ENCODE assay signal across 8 mouse cellular contexts in the genomic region with DNA sequence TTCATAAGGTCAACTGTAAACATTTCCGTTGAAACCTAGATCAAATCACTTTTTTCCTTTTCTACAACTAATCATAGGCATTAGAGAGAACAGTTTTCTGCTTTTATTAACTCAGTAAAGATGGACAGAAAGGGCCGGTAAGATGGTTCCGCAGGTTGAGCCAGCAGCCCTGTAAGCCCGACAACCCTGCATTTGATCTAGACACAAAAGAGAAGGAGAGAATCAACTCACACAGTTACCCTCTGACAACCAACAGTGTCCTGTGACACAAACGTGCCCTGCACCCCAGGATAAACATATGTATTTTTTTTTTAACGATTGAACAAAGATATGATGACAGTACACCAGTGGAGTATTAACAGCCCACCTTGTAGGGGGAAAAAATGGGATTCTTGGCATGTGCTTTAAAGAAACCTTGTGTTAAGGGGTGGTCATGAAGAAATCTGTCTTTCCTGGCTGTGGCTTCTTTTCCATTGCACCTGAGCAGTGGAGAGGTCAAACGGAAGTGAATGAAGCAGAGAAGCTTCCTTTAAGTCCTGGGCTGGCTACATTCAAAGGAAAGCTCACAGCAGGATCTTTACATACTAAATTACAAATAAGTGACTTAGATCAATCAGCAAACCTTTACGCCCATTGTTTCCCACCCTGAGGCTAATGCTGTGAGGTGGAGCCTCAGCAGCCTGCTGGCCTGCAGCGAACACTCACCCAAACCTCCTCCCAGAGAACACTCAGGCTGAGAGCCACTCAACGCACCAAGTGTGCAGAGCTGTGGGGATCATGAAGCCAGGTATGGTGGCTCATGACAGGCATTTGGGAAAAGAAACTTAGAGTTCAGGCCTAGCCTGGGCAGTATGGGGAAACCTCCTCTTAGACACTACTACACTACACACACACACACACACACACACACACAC.
DNase-seq lines count a peak whose midpoint lies in the region; ATAC-seq and TF ChIP-seq lines count a peak whose summit lies in the region.

No protein-coding gene starts in this region.

- no peak for DNase-seq in kidney, adult 2 months
- DNase-seq in kidney, adult 11 months, result no peak
- DNase-seq in c-Kit-positive CD71-positive TER-119-negative erythroid progenitor cells, embryonic 14.5 days (ENCODE audit: low read depth), result peak; percentile 4
- DNase-seq in midbrain, embryonic 14.5 days, result no peak
- no peak for DNase-seq in left cerebral cortex, postnatal 10 days (ENCODE audit: extremely low spot score in 1 of 2, low spot score in 2 of 2)
- no peak for DNase-seq in adrenal gland, postnatal 10 days
- DNase-seq in layer of hippocampus, adult 9-11 months, result no peak

- TF ChIP-seq CTCF in kidney, adult 2 months (conservative IDR thresholded peaks at IDR 0.05; ENCODE audit: insufficient read depth, insufficient read length, low read depth, low read length), result no peak

- H3K27ac ChIP-seq in kidney, adult 2 months (ENCODE audit: insufficient read depth, low read depth, low read length), result peak overlapping the region; percentile 92
- H3K27ac ChIP-seq in midbrain, embryonic 14.5 days (replicated peaks; ENCODE audit: low read depth, low read length), result no peak overlapping the region

- H3K27me3 ChIP-seq in kidney, adult 2 months (replicated peaks; ENCODE audit: control insufficient read depth, insufficient read depth, low read length), result no peaks in the 10 kb centered on the region
- no peaks in the 10 kb centered on the region; the same call in 1 of the 2 replicates for H3K27me3 ChIP-seq in midbrain, embryonic 14.5 days (ENCODE audit: control insufficient read depth, insufficient read depth, low read length)

- no peaks in the 10 kb centered on the region for H3K9me3 ChIP-seq in midbrain, embryonic 14.5 days (ENCODE audit: control insufficient read depth, low read length)

- intact Hi-C loops in left cerebral cortex, postnatal 10 days (cut with DNase I), result loop anchor here (1.0 to 10.0 kb wide), 6 partner anchors 82 to 749 kb away; a partner anchor contains a TSS

- no peak for TF ChIP-seq POLR2A in kidney, adult 2 months (IDR thresholded peaks at IDR 0.05; ENCODE audit: low read depth, low read length)

- 28% methylated on average over 10 of the region's 10 CpGs for WGBS in kidney, adult 2 months
- 17% methylated on average over 10 of the region's 10 CpGs for WGBS in midbrain, embryonic 14.5 days

- peaks cover 20% of the 10 kb centered on the region; the same call in 1 of the 2 replicates for H3K4me1 ChIP-seq in kidney, adult 2 months (ENCODE audit: control insufficient read depth, insufficient read depth, low read length)
- H3K4me1 ChIP-seq in midbrain, embryonic 14.5 days (ENCODE audit: control insufficient read depth, insufficient read depth, low read length), result no peaks in the 10 kb centered on the region; the same call in 1 of the 2 replicates

- H3K4me2 ChIP-seq in midbrain, embryonic 14.5 days (ENCODE audit: low read length), result peak overlapping the region; percentile 37

- no peak overlapping the region for H3K9ac ChIP-seq in midbrain, embryonic 14.5 days (replicated peaks; ENCODE audit: low read length)

- H3K36me3 ChIP-seq in kidney, adult 2 months (ENCODE audit: control insufficient read depth, insufficient read depth, low read length), result no peaks in the 10 kb centered on the region
- H3K36me3 ChIP-seq in midbrain, embryonic 14.5 days (ENCODE audit: control insufficient read depth, insufficient read depth, low read length), result no peaks in the 10 kb centered on the region

- ATAC-seq in inflammation-experienced regulatory T-cells, adult 6 months, result peak; percentile 12
- peak; percentile 2; the same call in 1 of the 2 replicates for ATAC-seq in midbrain, embryonic 14.5 days (ENCODE audit: low FRiP score, low TSS enrichment)

- H3K4me3 ChIP-seq in kidney, adult 2 months (ENCODE audit: insufficient read depth, low read depth, low read length), result no peak overlapping the region
- no peak overlapping the region for H3K4me3 ChIP-seq in midbrain, embryonic 14.5 days (replicated peaks; ENCODE audit: low read depth, low read length)
